Mouse (Mus musculus) cerebellum, postnatal 4 days (tissue): ENCODE data around the gene Mfsd14a.
"Not testable (repeated sequence)": the region's sequence is repeated elsewhere in the genome, so short reads cannot be mapped to it uniquely, and the experiment has no call there.

Source experiments
- DNase-seq, 2 experiments: peaks; one replicate each; pipeline ENCODE4 v3.0.0; 2022; ENCODE audit warnings: low spot score in 2 of 2, mixed read lengths in 1 of 2

The Mfsd14a gene

GRCm38 (mm10) chr3:116662463-116662863 lies at the start of gene Mfsd14a:
Mfsd14a (minus strand) TSS chr3:116662677.
- DNase-seq, result peak; percentile 92 to 98

- DNase-seq, result peak; percentile 65 to 85
These were observed 49.4 kb upstream of the Mfsd14a start for GRCm38 (mm10) chr3:116711624-116712435.

- DNase-seq, result no peak
These were observed 48.5 kb upstream of the Mfsd14a start for GRCm38 (mm10) chr3:116710941-116711340.

- DNase-seq, result no peak
These were observed 43.2 kb upstream of the Mfsd14a start for GRCm38 (mm10) chr3:116705637-116706204.

GRCm38 (mm10) chr3:116703835-116704234 lies 41.4 kb upstream of the Mfsd14a start:
- no peak for DNase-seq

- no peak for DNase-seq
These were observed 40.3 kb upstream of the Mfsd14a start for GRCm38 (mm10) chr3:116702647-116703272.

GRCm38 (mm10) chr3:116701601-116702000 lies 39.1 kb upstream of the Mfsd14a start:
- no peak for DNase-seq

GRCm38 (mm10) chr3:116698786-116699185 lies 36.3 kb upstream of the Mfsd14a start:
- DNase-seq, result no peak

GRCm38 (mm10) chr3:116695666-116695985 lies 33.1 kb upstream of the Mfsd14a start:
- no peak for DNase-seq

GRCm38 (mm10) chr3:116694955-116695665 lies 32.6 kb upstream of the Mfsd14a start:
- no peak for DNase-seq

GRCm38 (mm10) chr3:116694312-116694711 lies 31.8 kb upstream of the Mfsd14a start:
- DNase-seq, result no peak

- DNase-seq, result no peak
These were observed 18.7 kb upstream of the Mfsd14a start, which contains the start of gene Gm43191 for GRCm38 (mm10) chr3:116681160-116681559. Gm43191 (minus strand) TSS chr3:116681260.

GRCm38 (mm10) chr3:116664281-116664680 lies 1.8 kb upstream of the Mfsd14a start:
- DNase-seq, result not testable (repeated sequence)

GRCm38 (mm10) chr3:116661870-116662414 lies 535 bp downstream of the Mfsd14a start:
- DNase-seq, result peak in 1 of 2 experiments; percentile 31

- DNase-seq, result no peak
These were observed 1.1 kb downstream of the Mfsd14a start for GRCm38 (mm10) chr3:116661288-116661869.

- DNase-seq, result no peak
These were observed 2.5 kb downstream of the Mfsd14a start for GRCm38 (mm10) chr3:116659856-116660430.

GRCm38 (mm10) chr3:116658928-116659565 lies 3.4 kb downstream of the Mfsd14a start:
- no peak for DNase-seq

GRCm38 (mm10) chr3:116656184-116656965 lies 6.1 kb downstream of the Mfsd14a start:
- no peak for DNase-seq

- DNase-seq, result not testable (repeated sequence)
These were observed 8.4 kb downstream of the Mfsd14a start for GRCm38 (mm10) chr3:116654051-116654450.
